22 mouse cellular contexts compared by ENCODE assay signal in the genomic region with DNA sequence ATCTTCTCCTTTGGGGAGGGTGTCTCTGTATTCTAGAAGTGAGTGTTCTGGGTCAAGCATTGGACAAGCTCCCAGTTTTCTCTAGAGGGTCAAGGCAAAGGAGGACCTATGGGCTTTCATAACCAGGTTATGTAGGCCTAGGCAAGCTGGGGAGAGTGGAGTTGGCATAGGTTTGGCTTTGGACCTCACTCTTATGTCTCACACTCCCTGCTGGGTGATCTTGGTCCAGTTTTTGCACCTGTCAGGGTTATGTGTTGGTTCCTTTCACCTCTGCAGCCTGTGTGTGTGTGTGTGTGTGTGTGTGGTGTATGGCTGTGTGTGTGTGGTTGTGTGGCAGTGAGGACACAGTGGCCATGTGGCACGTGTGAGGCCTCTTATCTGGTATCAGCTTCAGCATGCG. TPM values are rescaled to one million over a fixed set of nuclear protein-coding genes. Genes with fewer than 3 reads are reported as not detected.
"Had no signal": no experiment of that assay in that cellular context is flagged by ENCODE, and none has a peak within 500 bp of the region (broad histone marks: within the 10 kb centered on the region; RNA-seq: fewer than 3 reads in every experiment).

No protein-coding gene starts in this region.

- H3K4me1 ChIP-seq: kidney, embryonic 15.5 days; limb, embryonic 10.5 days; limb, embryonic 13.5 days; liver, embryonic 12.5 days; liver, embryonic 15.5 days; lung, embryonic 15.5 days; megakaryocyte, embryonic 14.5 days; stomach, embryonic 15.5 days had no signal

- H3K4me3 ChIP-seq: kidney, embryonic 15.5 days; limb, embryonic 10.5 days; limb, embryonic 13.5 days; liver, embryonic 12.5 days; liver, embryonic 15.5 days; lung, embryonic 15.5 days; megakaryocyte, embryonic 14.5 days; midbrain, embryonic 10.5 days; midbrain, embryonic 13.5 days; stomach, embryonic 15.5 days had no signal

- ATAC-seq: liver, embryonic 12.5 days; midbrain, embryonic 13.5 days had no signal

- H3K9me3 ChIP-seq: kidney, embryonic 15.5 days; limb, embryonic 10.5 days; liver, embryonic 12.5 days; liver, embryonic 15.5 days; lung, embryonic 15.5 days; megakaryocyte, embryonic 14.5 days; midbrain, embryonic 10.5 days; midbrain, embryonic 13.5 days; stomach, embryonic 15.5 days had no signal

- H3K27ac ChIP-seq: kidney, embryonic 15.5 days; limb, embryonic 10.5 days; limb, embryonic 13.5 days; liver, embryonic 12.5 days; liver, embryonic 15.5 days; lung, embryonic 15.5 days; midbrain, embryonic 10.5 days; midbrain, embryonic 13.5 days; stomach, embryonic 15.5 days had no signal

- H3K36me3 ChIP-seq: kidney, embryonic 15.5 days; limb, embryonic 10.5 days; limb, embryonic 13.5 days; liver, embryonic 12.5 days; liver, embryonic 15.5 days; lung, embryonic 15.5 days; midbrain, embryonic 10.5 days; midbrain, embryonic 13.5 days; stomach, embryonic 15.5 days had no signal

- H3K9ac ChIP-seq: kidney, embryonic 15.5 days; limb, embryonic 13.5 days; liver, embryonic 12.5 days; liver, embryonic 15.5 days; lung, embryonic 15.5 days; midbrain, embryonic 13.5 days; stomach, embryonic 15.5 days had no signal

- DNase-seq: kidney, adult 8-10 months; kidney, postnatal 10 days; kidney, postnatal 36 days; liver; lung, adult 18-20 months; lung, postnatal 10 days; lung, postnatal 36 days; right cerebral cortex, postnatal 4 days; thymus, postnatal 25 days had no signal

- H3K4me2 ChIP-seq: kidney, embryonic 15.5 days; limb, embryonic 13.5 days; liver, embryonic 12.5 days; liver, embryonic 15.5 days; lung, embryonic 15.5 days; midbrain, embryonic 13.5 days; stomach, embryonic 15.5 days had no signal

RNA-seq across cellular contexts. Expression of a gene that starts 8.0 kb away (rescaled TPM):
- polyA plus RNA-seq: lung, embryonic 15.5 days had no signal

RNA-seq across cellular contexts. Expression of a gene that starts 43.4 kb away (rescaled TPM):
- polyA plus RNA-seq: kidney, embryonic 15.5 days; limb, embryonic 10.5 days; limb, embryonic 13.5 days; liver, embryonic 12.5 days; liver, embryonic 15.5 days; lung, embryonic 15.5 days; midbrain, embryonic 13.5 days; neural tube, embryonic 11.5 days; neural tube, embryonic 14.5 days; stomach, embryonic 15.5 days; thymus, postnatal 0 days had no signal
